Mouse (Mus musculus): ENCODE results near the gene Dtx3.

- TF ChIP-seq CTCF (IDR thresholded peaks at IDR 0.05; ENCODE audit: insufficient read depth, low read depth, low read length): no peak
- TF ChIP-seq POLR2A (IDR thresholded peaks at IDR 0.05; ENCODE audit: insufficient read depth, low read depth, low read length): no peak
Observed at GRCm38 (mm10) chr10:127199068-127199467, 3.5 kb upstream of the Dtx3 start.

Data from olfactory bulb, adult 2 months (tissue).